Mouse (Mus musculus): ENCODE data around the gene Tada3. TPM values are rescaled to one million over a fixed set of nuclear protein-coding genes. Genes with fewer than 3 reads are reported as not detected.
"Not testable (repeated sequence)": the region's sequence is repeated elsewhere in the genome, so short reads cannot be mapped to it uniquely, and the experiment has no call there.

Gene Tada3
- total RNA-seq, 2 experiments from 2014 or later, result 18.8 to 21.7 TPM

DNA sequence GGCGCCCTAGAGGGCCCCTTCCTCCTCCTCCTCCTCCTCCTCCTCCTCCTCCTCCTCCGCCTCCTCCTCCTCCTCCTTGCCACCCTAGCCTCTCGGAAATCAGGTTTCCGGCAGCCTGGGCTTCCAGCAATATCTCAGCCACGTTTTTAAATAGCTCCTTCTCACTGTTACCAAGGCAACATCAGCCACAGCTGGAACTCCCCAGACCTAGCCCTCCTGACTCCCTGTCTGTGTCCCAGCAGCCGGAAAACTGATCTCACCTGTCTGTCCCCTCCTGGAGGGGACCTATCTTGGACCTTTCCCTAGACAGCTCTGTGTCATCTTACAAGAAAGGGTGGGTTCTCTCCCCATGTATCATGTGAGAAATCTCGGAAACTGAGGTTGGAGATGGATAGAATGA lies 35.4 kb downstream of the Tada3 start:
- DNase-seq, result no peak

DNA sequence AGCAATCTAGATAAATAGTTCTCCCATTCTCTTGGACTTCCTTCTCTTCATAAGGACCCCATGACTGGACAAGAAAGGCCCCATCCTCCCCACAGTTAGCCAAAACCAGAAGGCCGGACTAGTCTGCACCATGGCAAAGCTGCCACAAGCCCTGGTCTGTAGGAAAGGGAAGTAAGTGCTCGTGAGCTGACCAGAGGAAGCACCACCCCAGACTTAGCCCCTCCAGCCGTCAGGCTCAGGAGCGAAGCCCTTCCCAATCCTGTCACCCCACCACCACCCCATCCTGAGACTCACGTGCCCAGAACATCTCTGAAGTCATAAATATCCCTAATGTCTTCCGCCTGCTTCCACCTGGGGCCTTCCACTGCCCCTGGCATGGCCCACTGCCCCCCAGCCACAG lies 36.1 kb downstream of the Tada3 start:
- no peak for DNase-seq

DNA sequence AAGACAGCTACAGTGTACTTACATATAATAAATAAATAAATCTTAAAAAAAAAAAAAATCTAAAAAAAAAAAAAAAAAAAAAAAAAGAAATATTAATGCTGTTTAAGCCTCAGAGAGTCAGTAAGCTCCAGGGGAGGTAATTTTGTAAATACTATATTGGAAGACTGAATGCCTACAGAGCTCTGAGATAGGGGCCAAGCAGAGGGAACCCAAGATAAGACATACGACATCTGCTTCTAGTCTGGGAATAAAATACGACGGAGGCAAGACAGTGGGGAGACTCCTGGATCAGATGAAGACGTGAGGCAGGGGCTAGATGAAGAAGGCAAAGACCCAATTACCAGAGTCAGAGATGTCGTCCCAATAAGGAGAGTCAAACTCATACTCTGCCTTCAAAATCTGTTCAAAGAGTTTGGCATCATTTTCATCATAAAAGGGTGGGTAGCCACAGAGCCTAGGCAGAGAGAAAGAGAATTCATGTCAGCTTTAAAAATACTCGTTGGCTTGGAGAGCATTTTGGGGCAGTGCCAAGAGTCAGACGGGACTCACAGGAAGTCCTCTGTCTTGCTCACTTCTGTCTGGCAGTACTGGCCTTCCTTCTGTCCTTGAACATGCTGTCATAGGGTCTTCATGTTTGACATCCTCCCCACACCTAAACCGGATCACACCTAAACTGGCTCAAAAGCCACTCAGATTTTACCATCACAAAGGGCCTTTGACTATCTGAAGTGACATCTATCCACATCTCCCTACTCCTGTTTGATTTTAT lies 40.6 kb downstream of the Tada3 start:
- no peak for DNase-seq

DNA sequence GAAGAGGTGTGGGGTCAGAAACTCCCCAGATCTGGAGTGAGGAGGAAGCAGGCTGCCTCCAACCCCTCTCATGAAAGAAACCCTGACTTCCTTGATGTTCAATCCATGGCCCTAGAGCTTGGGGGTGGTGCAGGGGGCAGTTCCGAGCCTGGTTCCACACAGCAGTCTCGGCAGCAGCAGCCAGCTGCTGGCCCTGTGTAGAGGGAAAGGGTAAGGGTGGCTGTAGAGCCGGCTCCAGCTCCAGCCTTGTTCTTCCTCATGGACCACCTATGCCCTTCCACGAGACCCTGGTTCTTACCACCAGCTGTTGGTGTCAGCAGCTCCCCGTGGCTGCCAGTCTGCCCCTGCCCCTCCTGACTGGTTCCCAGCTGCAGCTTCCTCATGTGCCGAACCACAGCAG lies 43.5 kb downstream of the Tada3 start:
- DNase-seq, result no peak

DNA sequence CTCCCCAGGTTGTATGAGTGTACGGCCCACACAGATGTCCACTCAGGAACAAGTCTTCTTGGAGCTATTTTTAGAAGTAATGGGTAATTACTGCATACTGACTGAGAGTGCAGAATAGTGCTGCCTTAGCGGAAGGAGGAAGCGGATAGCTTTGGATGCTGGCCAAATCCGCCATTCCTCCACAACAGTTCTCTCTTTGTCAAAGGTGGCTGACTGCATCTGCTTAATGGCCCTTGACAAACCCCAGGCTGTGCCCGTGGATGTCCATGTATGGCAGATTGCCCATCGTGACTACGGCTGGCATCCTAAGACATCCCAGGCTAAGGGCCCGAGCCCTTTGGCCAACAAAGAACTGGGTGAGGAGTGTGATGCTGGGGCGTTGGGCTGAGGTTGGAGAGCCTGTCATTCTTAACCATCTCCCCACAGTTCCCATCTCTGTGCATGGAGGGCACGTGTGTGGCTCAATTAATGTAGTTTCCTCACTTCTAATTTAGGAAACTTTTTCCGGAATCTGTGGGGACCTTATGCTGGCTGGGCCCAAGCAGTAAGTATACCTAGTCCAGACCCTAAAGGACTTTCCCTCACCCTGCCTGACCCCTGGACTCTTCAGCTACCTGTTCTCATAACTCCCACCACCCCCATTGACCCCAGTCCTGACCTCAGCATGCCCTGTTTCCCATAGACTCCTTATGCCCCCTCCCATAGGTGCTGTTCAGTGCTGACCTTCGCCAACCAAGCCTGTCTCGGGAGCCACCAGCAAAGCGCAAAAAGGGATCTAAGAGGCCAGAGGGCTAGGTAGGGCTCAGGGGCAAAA lies 44.3 kb downstream of the Tada3 start:
- peak; percentile 63 for DNase-seq

DNA sequence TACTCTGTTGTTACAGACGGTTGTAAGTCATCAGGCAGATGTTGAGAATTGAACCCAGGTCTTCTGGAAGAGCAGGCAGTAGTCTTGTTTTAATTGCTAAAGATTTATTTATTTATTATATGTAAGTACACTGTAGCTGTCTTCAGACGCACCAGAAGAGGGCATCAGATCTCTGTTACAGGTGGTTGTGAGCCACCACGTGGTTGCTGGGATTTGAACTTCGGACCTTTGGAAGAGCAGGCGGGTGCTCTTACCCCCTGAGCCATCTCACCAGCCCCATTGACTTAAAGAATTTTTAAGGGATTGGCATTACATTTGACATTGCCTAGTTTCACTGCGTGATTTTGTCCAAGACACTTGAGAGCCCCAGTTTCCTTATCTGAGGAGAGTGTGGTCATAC lies 44.9 kb downstream of the Tada3 start:
- not testable (repeated sequence) for DNase-seq

DNA sequence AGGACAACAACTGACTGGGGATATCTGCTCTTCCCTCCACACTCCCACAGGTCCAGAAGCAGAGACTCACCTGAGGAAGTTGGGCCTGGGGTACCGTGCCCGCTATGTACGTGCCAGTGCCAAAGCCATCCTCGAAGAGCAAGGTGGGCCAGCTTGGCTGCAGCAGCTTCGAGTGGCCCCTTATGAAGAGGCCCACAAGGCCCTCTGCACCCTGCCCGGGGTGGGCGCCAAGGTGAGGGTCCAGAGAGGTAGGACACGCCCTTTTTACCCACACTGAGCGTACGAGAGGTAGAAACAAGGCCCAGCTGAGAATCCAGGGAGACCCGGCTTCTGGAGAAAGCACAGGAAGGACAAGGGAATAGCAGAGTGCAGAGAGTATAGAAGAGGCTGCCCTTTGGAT lies 46.0 kb downstream of the Tada3 start:
- DNase-seq, result no peak

DNA sequence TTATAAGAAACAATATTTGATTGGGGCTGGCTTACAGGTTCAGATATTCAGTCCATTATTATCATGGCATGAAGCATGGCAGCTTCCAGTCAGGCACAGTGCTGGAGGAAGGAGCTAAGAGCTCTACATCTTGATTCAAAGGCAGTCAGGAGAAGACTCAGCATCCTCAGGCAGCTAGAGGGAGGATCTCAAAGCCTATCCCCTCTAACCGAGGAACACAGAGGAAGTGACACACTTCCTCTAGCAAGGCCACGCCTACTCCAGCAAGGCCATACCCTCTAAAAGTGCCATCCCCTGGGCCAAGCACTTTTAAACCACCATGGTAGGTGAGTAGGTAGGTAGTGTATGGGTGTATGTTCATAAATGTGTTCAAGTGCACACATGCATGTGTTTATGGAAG lies 47.1 kb downstream of the Tada3 start:
- DNase-seq, result no peak

DNA sequence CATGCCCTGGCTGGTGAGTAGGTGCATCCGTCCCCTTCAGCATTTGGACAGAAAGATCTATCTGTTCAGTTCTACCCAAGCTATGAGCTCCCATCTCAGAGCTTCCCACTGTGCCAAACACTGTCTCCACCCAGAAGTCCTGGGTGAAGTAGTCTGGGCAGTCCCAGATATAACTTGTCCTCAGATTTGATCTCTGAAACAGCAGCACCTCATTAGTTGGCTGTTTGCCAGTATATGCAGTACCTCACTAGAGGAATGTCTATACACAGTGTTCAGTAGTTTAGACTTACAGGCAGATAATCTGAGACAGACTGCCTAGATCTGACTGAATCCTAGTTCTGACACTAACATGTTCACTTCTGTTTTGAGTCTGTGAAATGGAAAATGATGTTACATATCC lies 48.3 kb downstream of the Tada3 start:
- no peak for DNase-seq

DNA sequence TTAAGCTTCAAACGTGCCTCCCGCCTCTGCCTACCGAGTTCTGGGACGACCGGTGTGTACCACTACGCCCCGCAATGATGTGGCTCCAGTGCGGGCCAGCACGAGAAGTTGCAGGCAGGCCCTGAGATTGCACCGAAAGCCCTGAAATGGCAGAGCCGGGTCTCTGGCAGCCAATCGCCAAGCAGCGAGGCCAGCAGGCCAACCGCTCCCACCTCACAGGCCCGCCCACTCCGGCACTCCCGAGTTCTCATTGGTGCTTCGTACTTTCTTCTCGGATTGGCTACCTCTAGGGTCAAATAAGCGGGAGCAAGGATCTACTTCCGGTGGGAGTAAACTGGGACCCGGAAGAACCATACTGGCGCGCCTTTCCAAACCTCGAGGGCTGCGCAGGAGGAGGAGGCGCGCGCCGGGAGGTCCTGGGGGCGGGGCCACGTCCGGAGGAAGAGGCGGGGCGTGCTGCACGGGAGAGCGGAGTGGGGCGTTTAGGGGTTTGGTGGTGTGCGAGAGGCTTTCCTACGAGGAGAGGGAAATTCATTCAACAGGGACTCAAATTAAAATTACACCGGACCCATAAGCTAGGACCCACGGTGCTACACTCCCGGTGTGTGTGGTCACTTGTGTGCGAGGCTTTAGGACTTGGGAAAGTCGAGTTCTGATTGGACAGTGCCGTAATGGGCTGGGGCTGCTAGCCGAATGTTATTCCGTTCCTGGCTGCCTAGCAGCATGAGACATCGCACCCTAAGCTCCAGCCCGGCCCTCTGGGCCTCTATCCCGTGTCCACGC lies 51.0 kb downstream of the Tada3 start, which contains the start of gene Ogg1:
Ogg1 (plus strand) TSS at position 440 of the 783 bp plus-strand sequence.
- DNase-seq, result peak; percentile 97

Small RNA genes lying within 50 kb of the gene (microRNA-seq; reads per million reads assigned to microRNA genes)
- gene Gm24387, result 0 reads per million in 2 experiments

Other genes starting within 250 kb of the Tada3 start
- under 1 TPM; 0.75 to 0.81 TPM for gene Lhfpl4, start 182.5 kb downstream of the Tada3 start, total RNA-seq (2021)
- gene Mtmr14, start 140.0 kb downstream of the Tada3 start, total RNA-seq (2021), result 10 to 100 TPM; 11.9 to 13.2 TPM
- under 1 TPM in 1 of 2 experiments, not detected in 1; 0.23 TPM for gene Cpne9, start 95.6 kb downstream of the Tada3 start, total RNA-seq (2021)
- 10 to 100 TPM; 13.7 to 18.2 TPM for gene Brpf1, start 70.7 kb downstream of the Tada3 start, total RNA-seq (2021)
- 1 to 10 TPM; 8.1 to 8.2 TPM for gene Ogg1, start 50.9 kb downstream of the Tada3 start, total RNA-seq (2021)
- gene Camk1, start 33.9 kb downstream of the Tada3 start, total RNA-seq (2021), result 10 to 100 TPM; 35.9 to 44.2 TPM
- 10 to 100 TPM; 86.3 to 94.5 TPM for gene Arpc4, start 232 bp upstream of the Tada3 start, total RNA-seq (2021)
- 1 to 10 TPM; 1.1 to 2.2 TPM for gene Ttll3, start 11.4 kb upstream of the Tada3 start, total RNA-seq (2021)
- 10 to 100 TPM; 10.0 to 11.3 TPM for gene Rpusd3, start 41.5 kb upstream of the Tada3 start, total RNA-seq (2021)
- gene Cidec, start 57.9 kb upstream of the Tada3 start, total RNA-seq (2021), result 1 to 10 TPM; 3.9 to 6.4 TPM
- 10 to 100 TPM; 27.9 to 32.7 TPM for gene Jagn1, start 64.7 kb upstream of the Tada3 start, total RNA-seq (2021)
- gene Il17re, start 80.6 kb upstream of the Tada3 start, total RNA-seq (2021), result under 1 TPM; 0.45 to 0.61 TPM
- gene Il17rc, start 93.5 kb upstream of the Tada3 start, total RNA-seq (2021), result 1 to 10 TPM; 5.9 to 9.1 TPM
- gene Creld1, start 105.4 kb upstream of the Tada3 start, total RNA-seq (2021), result 10 to 100 TPM; 33.8 to 39.8 TPM
- gene Prrt3, start 124.0 kb upstream of the Tada3 start, total RNA-seq (2021), result under 1 TPM; 0.20 to 0.23 TPM
- 10 to 100 TPM; 52.1 to 55.1 TPM for gene Emc3, start 153.8 kb upstream of the Tada3 start, total RNA-seq (2021)
- 1 to 10 TPM; 2.3 to 2.4 TPM for gene Fancd2, start 153.8 kb upstream of the Tada3 start, total RNA-seq (2021)
- not detected for gene Fancd2os, start 222.8 kb upstream of the Tada3 start, total RNA-seq (2021)
- gene Brk1, start 226.9 kb upstream of the Tada3 start, total RNA-seq (2021), result 10 to 100 TPM; 64.2 to 66.3 TPM
- 10 to 100 TPM; 10.1 to 13.4 TPM for gene Vhl, start 246.1 kb upstream of the Tada3 start, total RNA-seq (2021)